Mouse (Mus musculus): ENCODE measurements around the gene Peli1.
"Not testable (repeated sequence)": the region's sequence is repeated elsewhere in the genome, so short reads cannot be mapped to it uniquely, and the experiment has no call there.

The Peli1 gene

DNA sequence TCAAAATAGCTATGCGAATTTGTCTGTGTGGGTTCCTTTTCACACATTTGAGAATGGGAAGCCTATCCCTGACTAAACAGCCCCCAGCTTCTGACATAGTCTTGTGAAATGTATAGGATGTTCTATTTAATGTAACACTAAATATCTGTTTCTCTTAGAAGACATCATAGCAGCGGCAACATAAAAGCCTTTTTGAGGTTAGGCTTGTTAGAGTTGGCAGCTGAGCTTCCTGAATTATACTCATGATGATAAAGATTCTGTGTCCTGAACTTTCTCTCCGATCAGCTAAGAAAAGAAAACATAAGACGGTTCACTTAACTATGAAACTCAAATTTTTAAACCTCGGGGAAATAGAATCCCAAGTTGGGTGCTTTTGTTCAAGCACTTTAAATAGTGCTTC lies 59.2 kb downstream of the Peli1 start:
- no peak for DNase-seq (ENCODE audit: low read depth, low spot score)

DNA sequence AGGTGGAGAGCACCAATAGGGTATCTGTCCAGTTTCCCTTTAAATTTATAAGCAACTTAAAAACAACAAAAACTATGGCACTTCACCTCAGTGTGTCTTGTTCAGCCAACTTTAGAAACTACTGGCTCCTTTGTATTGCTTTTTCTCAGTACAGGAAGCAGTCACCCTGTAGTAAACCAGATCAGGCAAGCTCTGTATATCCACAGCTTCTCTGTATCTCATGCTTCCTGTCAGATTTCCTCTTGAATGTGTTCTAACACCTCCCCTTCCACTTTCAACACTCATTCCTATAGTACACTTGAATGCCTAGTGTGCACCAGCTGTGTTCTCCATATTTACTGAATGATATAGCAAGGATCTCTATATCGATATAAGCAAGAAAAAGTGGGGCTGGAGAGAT lies 60.6 kb downstream of the Peli1 start:
- DNase-seq (ENCODE audit: low read depth, low spot score): no peak

DNA sequence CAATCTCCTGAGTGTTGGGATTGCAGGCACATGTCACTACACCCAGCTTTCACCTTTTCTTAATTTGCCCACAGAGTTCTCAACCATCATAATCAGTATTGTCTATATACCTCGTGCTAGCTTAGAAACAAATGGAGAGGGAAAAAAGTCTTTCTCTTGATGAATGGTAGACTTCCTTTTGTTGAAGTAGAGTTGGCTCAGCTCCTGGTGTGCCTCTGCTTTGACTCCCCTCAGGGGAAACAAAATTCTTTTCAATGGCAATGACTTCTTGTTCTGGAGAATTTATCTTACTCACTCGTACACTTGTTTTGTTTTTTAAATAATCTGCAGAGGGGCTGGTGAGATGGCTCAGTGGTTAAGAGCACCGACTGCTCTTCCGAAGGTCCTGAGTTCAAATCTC lies 62.0 kb downstream of the Peli1 start:
- no peak for DNase-seq (ENCODE audit: low read depth, low spot score)

DNA sequence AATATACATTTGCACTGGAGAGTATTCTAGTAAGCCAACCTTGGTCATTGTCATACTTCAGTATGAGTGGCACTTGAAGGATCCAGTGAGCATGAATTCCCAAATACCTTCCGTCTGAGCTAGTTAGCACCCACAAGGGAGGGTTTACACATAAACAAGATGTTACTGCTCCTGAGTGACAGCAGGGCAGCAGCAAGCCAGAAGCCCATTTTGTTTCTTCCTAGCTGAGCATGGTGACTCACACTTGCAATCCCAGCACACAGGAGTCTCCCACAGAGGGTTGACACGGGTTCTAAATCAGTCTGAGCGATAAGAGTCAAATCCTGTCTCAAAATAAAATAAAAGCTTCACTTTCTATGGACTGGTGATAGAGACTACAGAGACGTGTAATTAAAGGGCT lies 66.5 kb downstream of the Peli1 start:
- DNase-seq (ENCODE audit: low read depth, low spot score): no peak

DNA sequence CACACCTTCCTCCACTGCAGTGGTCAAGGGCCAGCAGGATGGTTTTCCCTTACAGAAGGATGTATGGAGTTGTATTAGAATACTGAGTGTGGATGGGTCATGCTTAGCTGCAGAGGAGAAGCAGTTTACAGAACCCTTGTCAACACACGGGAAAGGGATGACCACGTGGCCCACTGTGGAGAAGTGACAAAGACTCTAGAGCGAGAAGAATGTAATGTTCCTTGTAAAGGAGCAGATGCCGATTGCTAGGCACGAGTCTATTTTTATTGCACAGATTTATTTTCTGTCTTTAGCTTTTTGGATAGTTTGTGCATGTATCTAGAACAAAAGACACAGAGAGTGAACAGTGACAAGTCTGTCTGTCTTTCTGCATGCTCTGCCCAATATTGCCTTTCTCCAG lies 71.0 kb downstream of the Peli1 start:
- DNase-seq (ENCODE audit: low read depth, low spot score): no peak

DNA sequence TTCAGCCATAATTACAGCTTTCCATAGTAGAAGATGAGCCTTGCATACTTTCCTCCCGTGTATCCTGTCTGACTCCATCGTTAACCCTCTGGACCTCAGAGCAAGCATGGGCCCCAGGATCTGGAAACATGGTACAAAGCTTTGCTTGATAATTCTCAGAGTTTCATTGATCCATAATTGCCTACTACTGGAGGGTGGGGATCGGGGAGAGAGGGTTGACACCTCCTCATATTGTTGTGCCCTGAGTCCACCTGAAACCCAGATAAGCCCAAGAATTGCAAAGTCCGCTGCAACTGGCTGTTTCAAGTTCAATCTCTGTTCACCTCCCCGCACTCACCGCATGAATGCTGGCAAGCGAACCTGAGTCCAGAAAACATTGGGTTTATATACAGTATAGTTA lies 72.1 kb downstream of the Peli1 start:
- DNase-seq (ENCODE audit: low read depth, low spot score): no peak

DNA sequence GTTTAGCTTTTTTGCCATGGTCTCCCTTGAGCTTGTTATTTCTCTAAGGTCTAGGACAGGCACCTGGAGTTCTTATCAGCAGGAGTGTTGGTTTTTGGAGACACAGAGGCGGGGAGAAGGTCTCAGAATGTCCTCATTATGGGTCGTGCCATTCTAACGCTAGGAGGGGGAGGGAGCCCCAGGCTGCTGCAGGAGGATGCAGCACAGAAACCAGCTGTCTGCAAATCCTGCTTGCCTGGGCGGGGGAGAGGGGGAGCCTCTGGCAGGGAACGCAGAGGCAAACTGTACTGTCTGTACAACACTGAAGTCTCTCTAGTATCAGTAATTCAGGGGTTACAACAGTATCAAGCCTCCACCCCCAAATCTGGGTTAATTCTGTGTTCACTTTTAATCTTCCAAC lies 72.6 kb downstream of the Peli1 start:
- no peak for DNase-seq (ENCODE audit: low read depth, low spot score)

DNA sequence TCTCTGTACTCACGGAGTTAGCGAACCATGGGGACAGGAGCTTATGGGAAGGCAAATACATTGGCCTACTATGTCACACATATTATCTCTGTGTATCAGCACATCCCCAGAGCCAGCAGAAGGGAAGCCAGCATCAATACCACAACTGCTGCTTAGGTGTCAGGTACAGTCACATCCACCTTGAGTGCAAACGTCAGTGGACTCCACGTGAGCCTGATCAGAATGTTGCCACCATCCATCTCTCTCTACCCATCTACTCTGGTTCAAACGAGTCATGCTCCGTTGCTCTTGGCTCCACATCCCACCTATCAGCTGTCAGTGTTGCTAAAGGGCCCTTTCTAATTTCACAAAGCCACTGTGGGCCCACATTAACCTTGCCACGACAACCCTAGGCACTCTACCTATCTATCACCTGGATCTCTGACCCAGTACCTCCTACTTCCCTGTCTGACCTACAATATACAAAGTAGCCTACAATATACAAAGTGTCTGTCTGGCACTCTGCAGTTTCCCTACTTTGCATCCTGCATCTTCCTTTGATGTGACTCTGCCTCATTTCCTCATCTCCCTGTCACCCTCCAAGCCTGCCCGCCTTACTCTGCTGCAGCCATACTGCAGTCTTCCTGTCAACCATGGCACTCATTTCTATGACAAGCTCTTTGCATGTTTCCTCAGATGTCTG lies 73.4 kb downstream of the Peli1 start:
- no peak for DNase-seq (ENCODE audit: low read depth, low spot score)

DNA sequence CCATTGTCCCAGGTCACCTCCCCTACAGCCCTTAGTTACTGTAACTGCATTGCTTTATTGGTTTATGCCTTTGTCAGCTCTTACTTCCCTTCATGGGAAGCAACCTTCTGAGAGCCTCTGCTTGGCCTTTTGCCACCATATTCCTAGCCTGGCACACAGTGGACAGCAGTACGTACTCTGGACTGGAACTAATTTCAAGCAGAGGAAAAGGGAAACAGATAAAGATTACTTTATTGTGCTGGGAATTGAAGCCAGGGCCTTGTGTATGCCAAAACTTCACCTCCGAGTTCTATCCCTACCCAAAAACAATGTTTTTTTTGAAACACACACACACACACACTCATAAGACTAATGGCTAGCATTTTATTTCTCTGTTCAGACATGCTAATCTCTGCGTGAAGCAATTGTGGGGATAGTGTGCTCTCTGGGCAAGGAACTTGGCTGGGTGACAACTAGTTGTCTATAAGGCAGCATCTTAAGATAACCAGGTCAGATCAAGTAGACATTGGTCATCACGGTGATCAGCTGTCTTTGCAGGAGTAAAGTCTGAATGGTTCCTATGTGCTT lies 74.0 kb downstream of the Peli1 start:
- DNase-seq (ENCODE audit: low read depth, low spot score): no peak

DNA sequence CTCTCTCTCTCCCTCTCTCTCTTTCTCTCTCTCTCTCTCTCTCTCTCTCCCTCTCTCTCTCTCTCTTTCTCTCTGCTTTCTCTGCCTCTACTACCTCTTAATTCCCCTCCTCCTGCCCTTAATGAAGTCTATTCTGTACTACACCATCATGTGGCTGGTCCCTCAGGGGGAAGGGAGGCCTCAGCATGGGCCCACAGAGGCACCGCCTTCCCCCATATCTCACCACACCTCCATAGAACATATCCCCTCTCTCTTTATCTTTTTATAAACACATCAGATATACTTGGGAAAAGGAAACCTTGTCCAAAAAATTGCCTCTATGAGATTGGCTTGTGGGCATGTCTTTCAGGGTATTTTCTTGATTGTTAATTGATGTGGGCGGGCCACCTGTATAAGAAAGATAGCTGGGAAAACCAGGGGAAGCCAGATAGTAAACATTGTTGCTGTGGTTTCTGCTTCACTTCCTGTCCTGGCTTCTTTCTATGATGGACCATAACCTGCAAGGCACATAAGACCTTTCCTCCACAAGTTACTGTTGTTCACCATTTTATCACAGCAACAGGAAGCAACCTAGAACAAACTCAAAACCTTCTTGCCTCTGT lies 75.5 kb downstream of the Peli1 start:
- DNase-seq (ENCODE audit: low read depth, low spot score): no peak

DNA sequence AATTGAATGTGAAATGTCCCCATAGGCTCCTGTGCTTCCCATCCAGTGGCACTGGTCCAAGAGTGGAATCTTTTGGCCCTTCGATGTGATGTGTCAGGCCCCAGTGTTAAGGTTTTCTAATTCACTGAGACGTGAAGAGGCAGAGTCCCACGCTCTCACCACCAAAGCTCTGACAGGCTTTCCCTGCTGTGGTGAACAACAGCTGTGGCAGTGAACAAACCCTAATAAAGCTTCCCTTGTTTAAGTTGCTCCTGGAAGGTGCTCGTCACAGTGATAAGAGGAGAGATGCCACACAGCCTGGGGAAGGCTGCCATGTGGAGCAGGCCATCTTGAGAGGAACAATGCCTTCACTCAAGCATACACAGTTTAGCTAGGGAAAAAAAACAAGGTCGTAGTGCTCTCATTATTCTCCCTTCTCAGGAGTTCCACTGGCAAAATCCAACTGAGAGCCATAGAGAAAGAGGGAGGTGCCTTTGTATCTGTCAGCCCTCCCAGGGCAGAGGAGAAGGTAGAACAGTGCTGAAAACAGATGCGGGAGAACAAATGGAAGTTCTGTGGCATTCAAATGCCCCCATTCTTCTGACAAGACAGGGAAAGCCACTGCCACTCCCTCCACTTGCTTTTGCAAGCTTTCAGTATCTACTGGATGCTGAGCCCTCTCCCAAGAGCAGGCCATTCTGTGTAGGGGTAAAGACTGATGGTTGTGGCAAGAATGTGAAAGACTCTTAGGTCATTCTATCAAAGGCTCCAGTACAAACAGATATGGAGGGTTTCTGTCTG lies 77.9 kb downstream of the Peli1 start:
- DNase-seq (ENCODE audit: low read depth, low spot score): no peak

DNA sequence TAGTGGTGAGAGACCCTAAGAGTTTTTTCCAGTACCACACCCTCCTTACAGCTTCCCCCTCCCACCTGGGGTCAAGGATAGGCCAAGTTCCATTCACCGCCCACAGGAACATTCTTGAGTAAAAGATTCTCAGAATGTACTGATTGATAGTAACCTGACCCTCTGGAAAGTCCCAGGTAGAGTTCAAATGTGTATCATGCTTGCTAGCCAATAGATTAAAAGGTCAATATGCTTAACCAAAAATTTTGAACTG lies 78.4 kb downstream of the Peli1 start:
- not testable (repeated sequence) for DNase-seq (ENCODE audit: low read depth, low spot score)

DNA sequence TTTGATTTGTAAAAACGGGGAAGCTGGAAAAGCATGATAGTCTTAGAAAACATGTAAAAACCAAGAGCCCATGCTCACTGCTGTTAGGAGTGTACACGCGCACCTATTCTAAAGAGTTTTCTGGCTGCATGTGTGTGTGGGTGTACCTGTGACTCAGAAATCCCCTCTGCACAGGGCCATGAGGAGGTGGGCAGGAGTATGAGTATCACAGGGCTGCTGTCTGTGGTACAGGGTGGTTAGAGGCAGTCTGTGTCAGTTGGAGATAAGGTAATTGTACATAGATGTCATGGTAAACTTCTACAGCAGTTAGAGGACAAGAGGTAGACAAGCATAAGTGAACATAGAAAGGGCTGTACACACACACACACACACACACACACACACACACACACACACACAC lies 81.2 kb downstream of the Peli1 start:
- DNase-seq (ENCODE audit: low read depth, low spot score): no peak

DNA sequence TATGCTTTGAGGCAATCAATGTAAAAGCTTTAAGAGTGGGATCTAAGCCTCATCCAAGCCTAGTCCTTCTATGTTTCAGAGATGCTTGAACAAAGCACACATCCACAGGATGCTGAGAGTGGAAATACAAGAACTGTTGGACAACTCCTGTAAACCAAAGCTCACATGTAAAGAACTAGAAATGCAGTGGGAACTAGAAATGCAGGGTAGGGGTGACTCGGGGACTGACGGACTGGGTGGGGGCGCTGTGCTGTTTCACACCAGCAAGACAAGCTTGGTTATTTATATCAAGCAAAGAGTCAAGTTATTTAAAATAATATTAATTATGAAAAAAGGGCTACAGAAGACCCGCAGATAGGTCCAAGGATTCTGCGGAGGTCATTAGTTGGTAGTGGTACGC lies 82.8 kb downstream of the Peli1 start:
- DNase-seq (ENCODE audit: low read depth, low spot score): no peak

DNA sequence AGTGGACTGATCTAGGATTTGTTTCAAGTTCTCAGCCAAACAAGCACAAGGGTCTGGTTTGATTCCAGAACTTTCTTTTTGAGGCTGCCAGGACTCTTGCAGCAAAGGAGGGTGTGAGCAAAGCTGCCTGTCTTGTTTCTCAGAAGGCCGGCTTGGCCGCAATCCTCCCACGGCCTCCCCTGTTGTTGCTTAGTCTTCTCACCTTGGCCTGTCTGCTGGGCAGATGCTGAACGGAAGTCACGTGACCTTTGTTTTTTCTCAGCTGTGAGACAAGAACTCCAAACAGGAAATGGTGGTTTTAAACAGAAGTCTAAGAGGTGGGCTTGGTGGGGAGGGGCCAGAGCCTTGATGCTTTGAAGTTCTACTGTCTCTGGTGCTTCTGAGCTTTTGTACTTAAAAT lies 83.3 kb downstream of the Peli1 start:
- DNase-seq (ENCODE audit: low read depth, low spot score): no peak

DNA sequence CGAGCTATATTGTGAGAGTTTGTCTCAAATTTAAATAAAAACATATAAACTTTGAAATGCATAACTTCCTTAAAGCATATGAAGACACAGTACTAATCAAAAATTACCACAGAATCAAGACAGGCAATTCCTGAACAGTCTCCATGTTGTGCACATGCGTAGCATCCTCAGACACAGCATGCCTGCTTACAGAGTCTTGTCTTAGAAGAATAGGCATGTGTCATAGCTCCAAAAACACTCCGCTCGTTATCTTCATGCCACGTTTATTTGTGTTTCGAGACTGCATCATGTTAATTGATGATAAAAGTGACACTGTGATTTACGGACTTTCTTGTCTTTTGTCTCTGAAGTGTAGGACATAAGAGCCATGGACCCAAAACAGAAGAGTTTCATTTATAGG lies 84.0 kb downstream of the Peli1 start:
- DNase-seq (ENCODE audit: low read depth, low spot score): no peak

DNA sequence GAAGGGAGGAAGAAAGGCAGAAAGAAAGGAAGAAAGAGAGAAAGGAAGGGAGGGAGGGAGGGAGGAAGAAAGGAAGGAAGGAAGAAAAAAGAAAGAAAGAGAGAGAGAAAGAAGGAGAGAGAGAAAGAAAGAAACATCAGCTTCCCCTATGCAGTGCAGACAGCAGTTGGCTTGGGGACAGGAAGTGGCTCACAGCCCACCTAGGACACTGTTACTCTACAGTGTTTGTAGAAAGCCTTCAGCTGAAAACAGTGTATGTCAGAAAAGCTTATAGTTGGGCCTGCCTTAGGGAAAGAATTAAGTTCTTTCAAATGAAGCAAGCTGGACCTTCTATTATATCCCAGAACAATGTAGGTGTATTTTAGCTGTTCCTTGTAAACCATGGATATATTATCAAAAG lies 85.4 kb downstream of the Peli1 start:
- no peak for DNase-seq (ENCODE audit: low read depth, low spot score)

DNA sequence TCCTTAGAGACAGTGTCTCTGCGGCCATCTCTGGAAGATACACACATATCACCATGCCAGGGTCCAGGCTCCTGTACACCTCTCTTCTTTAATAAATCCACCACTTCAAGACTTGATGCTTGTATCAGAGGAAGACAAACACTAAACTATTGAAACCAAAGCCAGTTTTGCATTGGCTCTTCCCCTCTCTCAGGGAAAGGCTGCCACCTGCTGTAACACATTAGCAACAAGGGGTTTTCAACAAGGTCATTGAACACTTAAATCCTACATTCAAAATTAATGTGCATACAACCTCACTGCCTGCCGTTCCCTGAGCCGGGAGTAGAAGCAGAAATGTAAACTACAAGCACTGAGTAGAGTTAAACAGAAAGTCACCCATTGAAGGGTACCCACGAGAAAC lies 87.3 kb downstream of the Peli1 start:
- no peak for DNase-seq (ENCODE audit: low read depth, low spot score)

DNA sequence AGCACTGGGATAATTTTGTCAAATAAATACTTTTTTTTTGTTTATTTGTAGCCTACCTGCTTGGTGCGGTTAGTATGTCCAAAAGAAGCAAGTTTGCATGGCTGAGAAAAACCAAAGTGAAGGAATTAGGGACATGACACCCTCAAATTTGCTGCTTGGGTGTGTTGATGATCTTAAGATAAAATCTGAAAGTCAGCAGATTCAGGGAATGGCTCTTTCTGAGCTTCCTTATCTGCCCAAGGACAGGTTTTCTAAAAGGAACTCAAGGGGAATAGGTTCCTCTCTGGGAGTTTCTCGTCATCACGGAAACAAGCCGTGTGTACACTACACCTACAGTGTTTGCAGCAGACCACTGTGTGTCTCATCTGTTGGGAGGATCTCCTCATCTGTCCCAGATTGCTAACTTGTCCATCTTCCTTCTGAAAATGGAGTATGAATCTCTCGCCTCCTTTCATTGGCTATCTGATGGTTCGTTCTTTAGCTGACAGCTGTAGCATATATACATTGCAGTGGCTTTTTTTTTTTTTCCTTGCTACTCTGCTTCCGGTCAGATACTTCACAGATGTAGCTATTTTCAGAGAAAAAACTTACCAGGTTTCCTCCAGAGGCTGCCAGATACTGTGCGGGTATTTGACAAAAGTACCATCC lies 88.0 kb downstream of the Peli1 start:
- no peak for DNase-seq (ENCODE audit: low read depth, low spot score)

DNA sequence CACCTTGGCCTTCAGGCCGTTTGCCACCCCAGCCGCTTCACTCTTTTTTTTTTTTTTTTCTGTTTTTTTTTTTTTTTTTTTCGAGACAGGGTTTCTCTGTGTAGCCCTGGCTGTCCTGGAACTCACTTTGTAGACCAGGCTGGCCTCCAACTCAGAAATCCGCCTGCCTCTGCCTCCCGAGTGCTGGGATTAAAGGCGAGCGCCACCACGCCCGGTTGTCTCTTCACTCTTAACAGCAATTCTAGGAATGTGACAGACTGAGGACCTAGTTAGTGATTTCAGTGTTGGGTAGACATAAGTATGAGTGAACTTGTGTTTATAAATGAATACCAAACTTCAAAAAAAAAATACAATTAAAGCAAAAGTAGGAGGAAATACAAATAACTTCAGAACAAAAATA lies 88.8 kb downstream of the Peli1 start:
- DNase-seq (ENCODE audit: low read depth, low spot score): not testable (repeated sequence)

DNA sequence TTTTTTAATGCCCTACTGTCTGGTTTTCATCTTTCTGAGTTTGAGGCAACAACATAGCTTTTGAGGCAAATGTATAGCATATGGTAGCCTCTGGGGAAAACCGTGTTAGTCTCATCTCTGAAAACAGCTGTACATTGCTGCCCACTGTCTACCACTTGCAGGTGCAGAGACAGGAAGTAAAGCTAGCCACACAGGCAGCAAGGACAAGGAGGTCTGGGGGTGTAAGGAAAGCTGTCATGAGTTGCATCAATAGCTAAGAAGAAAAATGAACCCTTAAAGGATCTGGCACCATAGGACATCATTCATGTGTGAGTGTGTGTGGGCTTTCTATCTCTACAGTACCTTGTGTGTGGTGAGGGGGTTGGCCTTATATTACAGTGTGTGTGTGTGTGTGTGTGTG lies 89.6 kb downstream of the Peli1 start:
- no peak for DNase-seq (ENCODE audit: low read depth, low spot score)

DNA sequence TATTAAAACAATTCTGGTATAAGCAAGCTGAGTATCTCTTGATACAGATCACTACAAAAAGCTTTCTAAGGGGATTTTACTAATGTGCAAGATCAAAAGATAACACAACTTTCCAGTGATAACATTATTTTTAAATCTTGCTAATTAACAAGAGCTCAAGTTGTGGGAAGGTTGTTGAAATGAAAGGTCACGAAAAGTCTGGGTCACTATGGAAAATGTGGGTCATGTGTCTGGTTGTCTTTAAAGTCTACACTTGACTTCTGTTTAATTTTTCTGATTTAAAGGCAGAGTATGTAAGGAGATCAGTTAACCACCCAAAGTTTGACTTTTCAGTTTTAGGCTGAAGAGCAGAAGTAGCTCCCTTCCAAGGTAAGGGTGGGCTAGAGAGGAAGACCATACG lies 90.5 kb downstream of the Peli1 start:
- no peak for DNase-seq (ENCODE audit: low read depth, low spot score)

DNA sequence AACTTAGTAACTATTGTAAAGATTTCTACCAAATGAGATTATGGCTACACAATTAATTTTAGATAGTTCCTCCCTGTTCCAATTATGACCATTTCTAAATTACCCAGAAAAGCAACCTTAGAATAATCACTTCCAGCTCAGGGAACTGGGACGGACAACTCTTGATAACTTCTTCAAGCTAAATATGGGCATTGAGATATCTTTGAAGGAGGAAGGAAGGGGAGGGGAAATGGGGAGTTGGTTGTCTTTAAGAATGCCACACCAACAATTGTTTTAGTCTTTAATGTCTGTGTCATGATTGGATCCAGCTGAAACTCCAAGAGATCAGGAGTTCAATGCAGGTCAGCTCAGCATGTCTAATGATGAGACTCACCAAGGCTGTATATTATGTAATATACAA lies 91.6 kb downstream of the Peli1 start:
- no peak for DNase-seq (ENCODE audit: low read depth, low spot score)

Data from retina, adult 2 months (tissue).